Mouse (Mus musculus): ENCODE measurements at regions not wholly inside any gene's neighbourhood (a gene's known extent, or its start where the extent isn't known, plus 50 kb on each side); places are given as distances from the start of the nearest gene placed in this dataset.
A peak's percentile ranks its signal among the peaks of the same experiment; 100 is the strongest.

DNA sequence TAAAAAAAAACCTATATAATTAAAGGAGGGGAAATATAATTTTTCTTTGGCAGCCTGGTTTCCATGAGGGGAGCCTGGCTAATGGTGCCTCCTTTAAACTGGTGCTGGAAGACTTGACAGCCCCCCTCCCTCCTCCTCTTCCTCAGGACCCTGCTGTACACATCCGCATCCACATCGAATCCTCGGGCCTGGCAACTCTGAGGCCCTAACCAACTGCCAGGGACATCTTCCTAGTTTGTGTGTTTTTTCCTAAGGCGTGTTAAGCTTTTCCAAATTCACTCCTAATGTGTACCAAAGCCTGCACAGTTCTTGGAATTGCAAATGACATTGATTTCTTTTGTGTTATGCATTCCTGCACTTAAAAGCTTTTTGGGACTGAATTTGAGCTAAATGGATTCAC, 236.4 kb upstream of the Ccdc122 start:
- Histone ChIP-seq H3K36me3 (ENCODE audit: control insufficient read depth, insufficient read depth, low read length) (no peaks in the 10 kb centered on the region), H3K4me3 (ENCODE audit: low read depth, low read length) (no peak overlapping the region), H3K9ac (ENCODE audit: low read depth, low read length) (peak overlapping the region; percentile 34; the same call in 1 of the 2 replicates), H3K9me3 (replicated peaks; ENCODE audit: control insufficient read depth, low read length, poor library complexity, severe bottlenecking) (no peaks in the 10 kb centered on the region), H3K27me3 (ENCODE audit: control insufficient read depth, insufficient read depth, low read depth, low read length) (no peaks in the 10 kb centered on the region), H3K27ac (ENCODE audit: low read length) (peak overlapping the region; percentile 40; the same call in 1 of the 2 replicates), H3K4me2 (ENCODE audit: low read length) (no peak overlapping the region), H3K4me1 (ENCODE audit: control insufficient read depth, insufficient read depth, low read length) (peaks cover 12% of the 10 kb centered on the region)
- no peak for ATAC-seq
- 28% methylated on average over 4 of the region's 4 CpGs for WGBS

DNA sequence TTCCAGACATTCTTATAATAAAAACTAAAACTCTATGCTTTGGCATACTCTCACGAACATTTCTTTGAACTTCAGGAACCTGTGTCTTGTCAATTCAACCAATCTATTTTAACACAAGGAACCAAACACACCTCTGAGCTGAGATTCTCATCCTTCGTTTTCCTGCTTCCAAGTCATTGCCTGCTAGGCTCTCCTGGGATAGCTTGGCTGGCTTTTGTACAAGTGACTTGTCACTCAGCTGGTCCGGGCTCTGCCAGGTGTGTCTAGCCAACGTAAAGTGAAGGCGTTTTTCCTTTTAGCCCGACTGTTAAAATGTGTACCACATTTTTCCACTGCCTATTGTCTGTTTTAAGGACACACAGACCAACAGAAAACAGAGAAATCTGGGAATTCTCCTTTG, 236.8 kb upstream of the Ccdc122 start:
- Histone ChIP-seq H3K9me3 (replicated peaks; ENCODE audit: control insufficient read depth, low read length, poor library complexity, severe bottlenecking) (no peaks in the 10 kb centered on the region), H3K4me1 (ENCODE audit: control insufficient read depth, insufficient read depth, low read length) (peaks cover 12% of the 10 kb centered on the region), H3K4me3 (ENCODE audit: low read depth, low read length) (no peak overlapping the region), H3K9ac (ENCODE audit: low read depth, low read length) (no peak overlapping the region), H3K4me2 (ENCODE audit: low read length) (no peak overlapping the region), H3K36me3 (ENCODE audit: control insufficient read depth, insufficient read depth, low read length) (no peaks in the 10 kb centered on the region), H3K27ac (ENCODE audit: low read length) (no peak overlapping the region), H3K27me3 (ENCODE audit: control insufficient read depth, insufficient read depth, low read depth, low read length) (no peaks in the 10 kb centered on the region)
- no peak for ATAC-seq
- 69% methylated on average over 6 of the region's 6 CpGs for WGBS

DNA sequence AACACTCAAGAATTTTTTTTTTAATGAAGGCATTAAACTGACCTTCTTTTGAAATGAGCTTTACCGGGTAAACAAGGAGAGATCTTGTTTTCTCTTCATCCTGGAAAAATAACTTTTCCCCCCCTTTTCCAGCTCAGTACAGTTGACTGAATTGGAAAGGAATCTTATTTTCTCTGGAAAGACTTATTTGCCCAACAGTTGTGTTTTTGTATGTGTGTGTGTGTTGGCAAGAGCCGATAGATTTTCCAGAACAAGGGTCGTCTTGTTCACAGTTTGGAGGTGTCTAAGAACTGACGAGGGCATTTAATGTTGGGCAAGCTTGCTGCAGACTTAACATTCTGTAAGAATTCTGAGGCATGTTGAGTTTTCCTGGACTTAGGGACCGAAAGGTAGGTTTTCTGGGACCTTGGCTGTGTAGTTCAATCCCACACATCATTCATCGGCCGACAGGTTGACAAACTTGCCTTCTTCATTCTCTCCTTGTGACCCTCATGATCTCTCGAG, 237.6 kb upstream of the Ccdc122 start:
- H3K4me1 ChIP-seq (ENCODE audit: control insufficient read depth, insufficient read depth, low read length) = peaks cover 12% of the 10 kb centered on the region
- H3K9me3 ChIP-seq (replicated peaks; ENCODE audit: control insufficient read depth, low read length, poor library complexity, severe bottlenecking) = no peaks in the 10 kb centered on the region
- H3K4me2 ChIP-seq (ENCODE audit: low read length) = no peak overlapping the region
- no peaks in the 10 kb centered on the region for H3K27me3 ChIP-seq (ENCODE audit: control insufficient read depth, insufficient read depth, low read depth, low read length)
- WGBS = 91% methylated on average over 8 of the region's 8 CpGs
- H3K4me3 ChIP-seq (ENCODE audit: low read depth, low read length) = no peak overlapping the region
- ATAC-seq = no peak
- no peaks in the 10 kb centered on the region for H3K36me3 ChIP-seq (ENCODE audit: control insufficient read depth, insufficient read depth, low read length)
- no peak overlapping the region for H3K9ac ChIP-seq (ENCODE audit: low read depth, low read length)
- no peak overlapping the region for H3K27ac ChIP-seq (ENCODE audit: low read length)

DNA sequence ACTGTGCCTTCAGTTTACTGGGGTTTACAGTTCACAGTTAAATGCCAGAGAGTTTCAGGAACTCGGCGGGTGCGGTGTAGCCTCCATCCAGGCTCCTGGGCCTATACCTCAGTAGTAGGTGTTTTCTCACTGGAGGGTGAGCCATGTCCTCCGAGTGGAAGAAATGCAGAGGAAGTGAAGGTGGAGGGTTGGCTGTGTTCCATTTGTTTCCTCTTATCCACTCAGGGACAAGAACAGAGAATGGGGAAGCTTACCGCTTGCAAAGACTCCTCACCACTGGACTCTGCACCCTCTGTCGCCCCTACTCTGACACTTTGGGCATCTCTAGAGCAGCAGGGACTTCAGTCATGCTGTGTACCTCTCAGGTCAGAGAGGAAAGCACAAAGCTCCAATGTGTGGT, 238.1 kb upstream of the Ccdc122 start:
- no peaks in the 10 kb centered on the region for H3K36me3 ChIP-seq (ENCODE audit: control insufficient read depth, insufficient read depth, low read length)
- no peak overlapping the region for H3K27ac ChIP-seq (ENCODE audit: low read length)
- no peak overlapping the region for H3K9ac ChIP-seq (ENCODE audit: low read depth, low read length)
- H3K4me3 ChIP-seq (ENCODE audit: low read depth, low read length) = no peak overlapping the region
- H3K27me3 ChIP-seq (ENCODE audit: control insufficient read depth, insufficient read depth, low read depth, low read length) = no peaks in the 10 kb centered on the region
- peaks cover 12% of the 10 kb centered on the region for H3K4me1 ChIP-seq (ENCODE audit: control insufficient read depth, insufficient read depth, low read length)
- H3K9me3 ChIP-seq (replicated peaks; ENCODE audit: control insufficient read depth, low read length, poor library complexity, severe bottlenecking) = no peaks in the 10 kb centered on the region
- H3K4me2 ChIP-seq (ENCODE audit: low read length) = no peak overlapping the region
- 86% methylated on average over 6 of the region's 6 CpGs for WGBS
- ATAC-seq = no peak

DNA sequence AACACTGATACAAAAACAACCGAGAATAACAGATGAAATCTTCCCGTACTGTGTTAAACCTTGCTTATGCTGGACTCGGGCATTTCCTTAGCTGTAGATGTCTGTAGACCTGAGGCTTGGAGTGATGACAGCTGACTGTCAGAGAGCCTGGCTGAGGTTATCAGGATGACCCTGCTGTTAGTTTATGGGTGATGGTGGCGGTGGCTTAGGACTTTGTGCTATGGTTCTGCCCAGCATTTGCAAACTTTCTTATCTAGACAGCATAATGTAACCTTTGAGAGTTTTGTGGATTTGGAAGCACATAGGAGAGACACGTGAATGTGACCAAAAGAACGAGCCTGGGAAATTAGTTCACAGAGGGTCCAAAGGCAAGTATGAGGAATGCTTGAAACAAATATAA, 239.1 kb upstream of the Ccdc122 start:
- Histone ChIP-seq H3K27me3 (ENCODE audit: control insufficient read depth, insufficient read depth, low read depth, low read length) (no peaks in the 10 kb centered on the region), H3K36me3 (ENCODE audit: control insufficient read depth, insufficient read depth, low read length) (no peaks in the 10 kb centered on the region), H3K9me3 (replicated peaks; ENCODE audit: control insufficient read depth, low read length, poor library complexity, severe bottlenecking) (no peaks in the 10 kb centered on the region), H3K4me3 (ENCODE audit: low read depth, low read length) (no peak overlapping the region), H3K4me1 (ENCODE audit: control insufficient read depth, insufficient read depth, low read length) (peaks cover 12% of the 10 kb centered on the region), H3K4me2 (ENCODE audit: low read length) (no peak overlapping the region), H3K27ac (ENCODE audit: low read length) (no peak overlapping the region), H3K9ac (ENCODE audit: low read depth, low read length) (no peak overlapping the region)
- 86% methylated on average over 6 of the region's 6 CpGs for WGBS
- no peak for ATAC-seq

DNA sequence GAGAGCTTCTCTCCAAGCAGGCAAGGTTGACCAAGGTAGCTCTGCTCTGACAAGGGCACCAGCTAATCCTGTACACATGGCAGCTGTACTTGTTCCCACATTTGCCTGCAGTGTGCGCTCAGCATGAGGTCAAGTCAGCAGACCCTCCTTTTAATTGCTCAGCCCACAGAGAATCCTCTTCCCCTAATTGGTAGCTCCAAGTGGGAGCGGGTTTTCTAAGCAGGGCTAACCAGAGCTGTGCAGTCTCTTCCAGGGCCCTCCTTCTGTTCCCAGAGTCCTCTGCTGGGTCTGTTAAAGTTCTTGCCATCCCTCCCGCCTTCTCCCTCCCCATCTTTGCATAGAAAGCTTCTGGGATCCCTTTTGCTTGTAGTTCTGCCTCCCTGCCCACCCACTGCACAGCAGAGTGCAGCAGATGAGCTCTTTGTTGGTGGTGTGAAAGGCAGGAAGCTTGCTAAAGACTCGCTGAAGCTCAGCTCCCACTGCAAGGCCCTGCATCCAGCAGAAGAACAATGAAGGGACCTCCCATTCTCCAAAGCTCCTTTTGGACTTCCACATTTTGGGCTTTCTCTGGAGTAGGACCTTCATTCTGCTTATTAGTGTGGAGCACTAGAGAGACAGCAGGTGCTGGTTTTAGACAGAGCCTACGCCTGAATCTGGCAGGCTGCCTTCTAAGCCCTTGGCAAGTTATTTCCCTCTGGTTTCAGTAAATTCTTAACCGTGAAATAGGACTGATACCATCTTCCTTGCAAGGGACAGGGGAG, 235.3 kb upstream of the Serp2 start:
- Histone ChIP-seq H3K27me3 (ENCODE audit: control insufficient read depth, insufficient read depth, low read depth, low read length) (no peaks in the 10 kb centered on the region), H3K9ac (ENCODE audit: low read depth, low read length) (no peak overlapping the region; the same call in 1 of the 2 replicates)

DNA sequence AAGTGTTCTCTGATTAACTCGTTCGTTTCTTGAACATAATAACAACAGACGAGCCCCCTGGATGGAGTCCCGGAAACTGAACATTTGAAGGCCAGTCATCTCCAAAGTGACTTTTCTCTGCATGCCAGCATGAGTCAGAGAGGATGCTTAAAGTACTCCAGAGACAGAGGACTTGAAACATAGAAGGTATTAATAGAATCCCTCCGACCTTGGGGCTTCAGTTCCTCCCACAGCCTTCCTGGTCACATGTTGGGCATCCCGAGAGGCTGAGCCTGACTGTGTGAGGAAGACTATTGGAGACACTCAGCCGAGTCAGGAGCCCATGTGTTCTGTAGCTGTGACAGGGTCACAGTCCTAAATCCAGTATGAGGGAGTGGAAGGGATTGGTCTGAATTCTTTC, 232.7 kb upstream of the Serp2 start:
- Histone ChIP-seq H3K9me3 (replicated peaks; ENCODE audit: control insufficient read depth, low read length, poor library complexity, severe bottlenecking) (no peaks in the 10 kb centered on the region), H3K36me3 (ENCODE audit: control insufficient read depth, insufficient read depth, low read length) (no peaks in the 10 kb centered on the region), H3K27me3 (ENCODE audit: control insufficient read depth, insufficient read depth, low read depth, low read length) (no peaks in the 10 kb centered on the region), H3K27ac (ENCODE audit: low read length) (no peak overlapping the region), H3K4me1 (ENCODE audit: control insufficient read depth, insufficient read depth, low read length) (peaks cover 10% of the 10 kb centered on the region), H3K9ac (ENCODE audit: low read depth, low read length) (no peak overlapping the region), H3K4me2 (ENCODE audit: low read length) (no peak overlapping the region), H3K4me3 (ENCODE audit: low read depth, low read length) (no peak overlapping the region)
- 70% methylated on average over 7 of the region's 7 CpGs for WGBS
- no peak for ATAC-seq

More for the DNA sequence above, 235.3 kb upstream of the Serp2 start:
- 9% methylated on average over 6 of the region's 6 CpGs for WGBS
- ATAC-seq = peak; percentile 72
- Histone ChIP-seq H3K27ac (ENCODE audit: low read length) (peak overlapping the region; percentile 63), H3K9me3 (replicated peaks; ENCODE audit: control insufficient read depth, low read length, poor library complexity, severe bottlenecking) (no peaks in the 10 kb centered on the region), H3K4me3 (ENCODE audit: low read depth, low read length) (no peak overlapping the region), H3K4me2 (ENCODE audit: low read length) (no peak overlapping the region), H3K36me3 (ENCODE audit: control insufficient read depth, insufficient read depth, low read length) (no peaks in the 10 kb centered on the region), H3K4me1 (ENCODE audit: control insufficient read depth, insufficient read depth, low read length) (peaks cover 17% of the 10 kb centered on the region)

DNA sequence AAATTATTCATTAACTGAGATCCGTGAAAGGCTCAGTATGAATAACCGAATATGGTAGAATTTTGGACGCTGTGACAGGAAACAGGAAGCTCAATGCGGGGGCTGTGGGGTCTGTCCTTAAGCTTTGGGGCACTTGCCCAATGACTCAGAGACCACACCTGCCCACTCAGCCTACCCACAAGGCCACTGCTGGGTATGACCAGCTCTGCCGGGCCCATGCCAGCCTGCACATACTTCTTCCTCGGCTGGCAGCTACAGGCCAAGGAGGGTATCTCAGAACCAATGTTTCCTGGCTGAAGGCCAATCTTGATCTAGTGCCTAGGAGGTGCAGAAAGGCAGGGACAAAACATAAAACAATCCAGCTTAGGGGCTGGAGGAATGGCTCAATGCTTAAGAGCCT, 230.9 kb upstream of the Serp2 start:
- H3K9me3 ChIP-seq (replicated peaks; ENCODE audit: control insufficient read depth, low read length, poor library complexity, severe bottlenecking) = no peaks in the 10 kb centered on the region
- H3K27me3 ChIP-seq (ENCODE audit: control insufficient read depth, insufficient read depth, low read depth, low read length) = no peaks in the 10 kb centered on the region
- H3K4me1 ChIP-seq (ENCODE audit: control insufficient read depth, insufficient read depth, low read length) = peaks cover 10% of the 10 kb centered on the region
- no peak overlapping the region for H3K27ac ChIP-seq (ENCODE audit: low read length)
- no peak for ATAC-seq
- no peak overlapping the region for H3K4me2 ChIP-seq (ENCODE audit: low read length)
- 87% methylated on average over 6 of the region's 6 CpGs for WGBS
- no peak overlapping the region for H3K4me3 ChIP-seq (ENCODE audit: low read depth, low read length)
- no peak overlapping the region for H3K9ac ChIP-seq (ENCODE audit: low read depth, low read length)
- no peaks in the 10 kb centered on the region for H3K36me3 ChIP-seq (ENCODE audit: control insufficient read depth, insufficient read depth, low read length)

DNA sequence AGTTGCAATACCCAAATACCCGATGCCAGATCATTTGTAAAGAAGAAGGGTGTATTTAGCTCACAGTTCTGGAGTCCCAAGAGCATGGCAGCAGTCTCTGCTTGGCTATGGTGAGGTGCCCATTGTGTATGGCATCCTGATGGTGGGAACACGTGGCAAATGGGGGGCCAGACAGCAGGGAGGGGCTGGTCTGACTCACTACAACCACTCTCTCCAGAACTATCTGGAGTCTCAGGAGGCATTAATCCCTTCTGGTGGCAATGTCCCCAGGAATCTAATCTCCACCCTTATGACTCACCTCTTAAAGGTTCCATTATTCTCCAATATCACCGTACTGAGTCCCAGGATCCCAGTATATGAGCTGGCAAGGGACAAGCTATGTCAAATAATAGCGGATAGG, 229.5 kb upstream of the Serp2 start:
- Histone ChIP-seq H3K27me3 (ENCODE audit: control insufficient read depth, insufficient read depth, low read depth, low read length) (no peaks in the 10 kb centered on the region), H3K4me3 (ENCODE audit: low read depth, low read length) (no peak overlapping the region), H3K9ac (ENCODE audit: low read depth, low read length) (no peak overlapping the region), H3K27ac (ENCODE audit: low read length) (no peak overlapping the region), H3K4me1 (ENCODE audit: control insufficient read depth, insufficient read depth, low read length) (peaks cover 3% of the 10 kb centered on the region), H3K36me3 (ENCODE audit: control insufficient read depth, insufficient read depth, low read length) (no peaks in the 10 kb centered on the region), H3K9me3 (replicated peaks; ENCODE audit: control insufficient read depth, low read length, poor library complexity, severe bottlenecking) (no peaks in the 10 kb centered on the region), H3K4me2 (ENCODE audit: low read length) (no peak overlapping the region)
- 90% methylated on average over 4 of the region's 4 CpGs for WGBS
- ATAC-seq = no peak
